Mouse (Mus musculus) thymus, adult 2 months (tissue): ENCODE data around the gene Usp29.

Experiments used
- CTCF ChIP-seq: fragments of 200-500 bp; IDR thresholded peaks from 2 replicates; pipeline ENCODE4 v1.5.1; 2012; ENCODE audit warnings: mild to moderate bottlenecking, control low read depth, low read length, moderate library complexity, borderline replicate concordance; ENCODE audit not compliant: control insufficient read depth, poor library complexity, insufficient read depth; ENCODE audit errors: extremely low read depth
- POLR2A ChIP-seq: fragments of 200-500 bp; IDR thresholded peaks from 2 replicates; pipeline ENCODE4 v1.6.1; 2012; ENCODE audit warnings: mild to moderate bottlenecking, low read length, control low read depth, moderate library complexity; ENCODE audit not compliant: control insufficient read depth, poor library complexity, insufficient read depth; ENCODE audit errors: extremely low read depth

GRCm38 (mm10) chr7:6958574-6958973 is 228.2 kb downstream of the Usp29 start:
- TF ChIP-seq POLR2A = no peak
- no peak for TF ChIP-seq CTCF
